Mouse (Mus musculus) limb, embryonic 13.5 days (tissue): ENCODE measurements at regions not wholly inside any gene's neighbourhood (a gene's known extent, or its start where the extent isn't known, plus 50 kb on each side); places are given as distances from the start of the nearest gene placed in this dataset.

Experiments used
- ATAC-seq: fragments of 200-750 bp; cut with Nextera tagmentation; 2 replicates; pipeline ENCODE4 v1.8.0; 2017; ENCODE audit warnings: low read depth, moderate number of reproducible peaks, moderate TSS enrichment; ENCODE audit not compliant: low FRiP score
- H3K27ac ChIP-seq: fragments of 300-500 bp; sonication (generic); 2 replicates; pipeline ENCODE4 v1.5.1; 2015; ENCODE audit warnings: inconsistent platforms, mild to moderate bottlenecking, moderate library complexity
- H3K27me3 ChIP-seq: fragments of 300-500 bp; sonication (generic); 2 replicates; pipeline ENCODE4 v1.6.1; 2015; ENCODE audit warnings: mild to moderate bottlenecking, inconsistent platforms
- H3K36me3 ChIP-seq: fragments of 300-500 bp; sonication (generic); 2 replicates; pipeline ENCODE4 v1.6.1; 2015; ENCODE audit warnings: inconsistent platforms, mild to moderate bottlenecking, moderate library complexity
- H3K4me1 ChIP-seq: fragments of 300-500 bp; sonication (generic); 2 replicates; pipeline ENCODE4 v1.6.1; 2015; ENCODE audit warnings: inconsistent platforms
- H3K4me2 ChIP-seq: fragments of 300-500 bp; sonication (generic); replicated peaks from 2 replicates; pipeline ENCODE4 v1.6.1; 2015; ENCODE audit warnings: inconsistent platforms, mild to moderate bottlenecking, moderate library complexity
- H3K4me3 ChIP-seq: fragments of 300-500 bp; sonication (generic); 2 replicates; pipeline ENCODE4 v1.5.1; 2015; ENCODE audit warnings: moderate library complexity, mild to moderate bottlenecking, inconsistent platforms
- H3K9ac ChIP-seq: fragments of 300-500 bp; sonication (generic); 2 replicates; pipeline ENCODE4 v1.6.1; 2015; ENCODE audit warnings: mild to moderate bottlenecking, inconsistent platforms
- H3K9me3 ChIP-seq: fragments of 300-500 bp; sonication (generic); 2 replicates; pipeline ENCODE4 v1.6.1; 2016; ENCODE audit warnings: inconsistent platforms
- WGBS: fragments of 180-500 bp; shearing (Covaris S2); methylation state at CpG from one replicate; pipeline ENCODE4 v1.1.7; 2015; 5-methylcytosine and 5-hydroxymethylcytosine counted together

- Histone ChIP-seq H3K36me3 (no peaks in the 10 kb centered on the region), H3K27me3 (no peaks in the 10 kb centered on the region), H3K4me1 (no peaks in the 10 kb centered on the region), H3K9me3 (no peaks in the 10 kb centered on the region), H3K9ac (no peak overlapping the region), H3K27ac (no peak overlapping the region), H3K4me2 (no peak overlapping the region), H3K4me3 (no peak overlapping the region)
- no peak for ATAC-seq
- WGBS: 54% methylated on average over 2 of the region's 2 CpGs
Measured at GRCm38 (mm10) chr15:36931460-36931859, 76.1 kb downstream of the Zfp706 start.

- Histone ChIP-seq H3K4me1 (no peaks in the 10 kb centered on the region), H3K9me3 (no peaks in the 10 kb centered on the region), H3K36me3 (no peaks in the 10 kb centered on the region), H3K9ac (no peak overlapping the region), H3K27ac (no peak overlapping the region), H3K4me2 (no peak overlapping the region), H3K4me3 (no peak overlapping the region), H3K27me3 (no peaks in the 10 kb centered on the region)
- 72% methylated on average over 6 of the region's 6 CpGs for WGBS
- ATAC-seq: no peak
Measured at GRCm38 (mm10) chr15:36930433-36930832, 77.1 kb downstream of the Zfp706 start.

DNA sequence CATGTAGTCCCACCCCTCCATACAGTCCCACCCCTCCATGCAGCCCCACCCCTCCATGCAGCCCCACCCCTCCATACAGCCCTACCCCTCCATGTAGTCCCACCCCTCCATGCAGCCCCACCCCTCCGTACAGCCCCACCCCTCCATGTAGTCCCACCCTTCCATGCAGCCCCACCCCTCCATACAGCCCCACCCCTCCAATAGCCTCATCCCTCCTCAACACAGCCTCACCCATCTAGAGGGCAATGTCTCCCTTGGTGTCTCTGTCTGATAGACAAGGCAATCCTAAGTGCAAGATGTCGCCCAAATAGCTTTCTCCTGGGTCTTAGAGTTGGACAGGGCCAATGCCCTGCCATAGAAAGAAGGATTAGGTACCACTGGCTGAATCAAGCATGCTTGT, 77.8 kb downstream of the Zfp706 start:
- ATAC-seq: no peak
- Histone ChIP-seq H3K4me3 (no peak overlapping the region), H3K9me3 (no peaks in the 10 kb centered on the region), H3K9ac (no peak overlapping the region), H3K27ac (no peak overlapping the region), H3K4me2 (no peak overlapping the region), H3K27me3 (no peaks in the 10 kb centered on the region), H3K36me3 (no peaks in the 10 kb centered on the region), H3K4me1 (no peaks in the 10 kb centered on the region)
- 73% methylated on average over 2 of the region's 2 CpGs for WGBS

- H3K4me2 ChIP-seq: no peak overlapping the region
- no peaks in the 10 kb centered on the region for H3K9me3 ChIP-seq
- no peaks in the 10 kb centered on the region for H3K27me3 ChIP-seq
- WGBS: 88% methylated on average over 3 of the region's 3 CpGs
- H3K9ac ChIP-seq: no peak overlapping the region
- ATAC-seq: no peak
- H3K27ac ChIP-seq: no peak overlapping the region
- no peak overlapping the region for H3K4me3 ChIP-seq
- H3K4me1 ChIP-seq: no peaks in the 10 kb centered on the region
- H3K36me3 ChIP-seq: no peaks in the 10 kb centered on the region
Measured at GRCm38 (mm10) chr15:36929088-36929487, 78.5 kb downstream of the Zfp706 start.

DNA sequence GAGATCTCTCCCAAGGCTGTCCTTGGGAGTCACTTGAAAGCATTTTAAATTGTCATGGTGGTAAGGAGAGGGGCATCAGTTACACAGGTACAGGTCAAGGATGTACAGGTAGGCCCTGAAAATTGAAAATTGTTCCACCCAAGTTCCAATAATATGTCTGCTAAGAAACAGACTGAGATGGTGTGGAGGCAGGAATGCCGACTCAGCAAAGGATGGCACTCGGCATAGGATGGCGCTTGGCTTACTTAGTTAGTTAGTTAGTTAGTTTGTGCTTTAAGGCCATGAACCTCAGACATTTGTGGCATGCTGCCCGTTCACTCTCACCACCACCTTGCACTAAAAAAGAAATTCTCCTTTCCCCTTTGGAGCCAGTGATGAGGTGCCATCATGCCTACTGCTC, 78.9 kb downstream of the Zfp706 start:
- H3K27ac ChIP-seq: no peak overlapping the region
- H3K9me3 ChIP-seq: no peaks in the 10 kb centered on the region
- H3K36me3 ChIP-seq: no peaks in the 10 kb centered on the region
- no peak overlapping the region for H3K9ac ChIP-seq
- H3K4me2 ChIP-seq: no peak overlapping the region
- WGBS: 94% methylated on average over 4 of the region's 4 CpGs
- no peak overlapping the region for H3K4me3 ChIP-seq
- no peaks in the 10 kb centered on the region for H3K4me1 ChIP-seq
- ATAC-seq: no peak
- no peaks in the 10 kb centered on the region for H3K27me3 ChIP-seq

DNA sequence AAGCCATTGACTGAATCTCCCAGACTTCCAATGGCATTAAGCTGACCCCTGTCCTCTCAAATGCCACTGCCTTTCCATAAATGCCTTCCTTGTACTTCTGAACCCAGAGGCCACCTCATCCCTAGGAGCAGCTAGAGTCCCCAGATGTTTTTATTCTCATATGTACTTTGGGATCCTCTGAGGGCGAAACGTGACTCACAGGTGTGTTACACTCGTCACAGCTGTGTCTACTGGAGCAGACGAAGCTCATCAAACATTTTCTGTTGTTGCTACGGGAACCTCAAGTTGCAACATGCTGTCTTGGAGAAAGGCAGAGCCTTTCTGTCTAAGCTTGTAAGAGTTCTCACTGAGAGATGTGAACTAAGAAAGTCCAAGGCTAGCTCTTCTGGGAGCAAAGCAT, 80.1 kb downstream of the Zfp706 start:
- Histone ChIP-seq H3K27ac (no peak overlapping the region), H3K4me2 (no peak overlapping the region), H3K9me3 (no peaks in the 10 kb centered on the region), H3K27me3 (no peaks in the 10 kb centered on the region), H3K4me1 (no peaks in the 10 kb centered on the region), H3K4me3 (no peak overlapping the region), H3K36me3 (no peaks in the 10 kb centered on the region), H3K9ac (no peak overlapping the region)
- no peak for ATAC-seq
- 52% methylated on average over 5 of the region's 5 CpGs for WGBS

DNA sequence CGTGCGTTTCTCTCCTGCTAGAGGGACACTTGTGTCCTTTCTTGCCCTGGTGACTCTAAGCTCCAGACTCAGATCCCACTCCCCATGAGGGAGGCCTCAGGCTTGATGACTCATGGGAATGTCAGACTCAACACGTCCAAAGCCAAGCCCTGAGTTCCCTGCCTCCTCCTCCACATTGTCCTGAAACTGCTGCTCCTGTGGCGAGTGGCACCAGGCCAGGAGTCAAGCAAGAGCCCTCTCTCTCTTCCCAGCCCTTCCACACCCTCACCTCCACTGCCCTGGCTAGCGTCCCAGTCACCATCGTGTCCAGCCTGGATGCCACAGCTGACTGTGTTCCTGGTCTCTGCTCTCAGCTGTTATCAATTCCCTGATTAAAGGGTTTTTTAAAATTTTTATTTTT, 83.4 kb downstream of the Zfp706 start:
- 80% methylated on average over 6 of the region's 6 CpGs for WGBS

DNA sequence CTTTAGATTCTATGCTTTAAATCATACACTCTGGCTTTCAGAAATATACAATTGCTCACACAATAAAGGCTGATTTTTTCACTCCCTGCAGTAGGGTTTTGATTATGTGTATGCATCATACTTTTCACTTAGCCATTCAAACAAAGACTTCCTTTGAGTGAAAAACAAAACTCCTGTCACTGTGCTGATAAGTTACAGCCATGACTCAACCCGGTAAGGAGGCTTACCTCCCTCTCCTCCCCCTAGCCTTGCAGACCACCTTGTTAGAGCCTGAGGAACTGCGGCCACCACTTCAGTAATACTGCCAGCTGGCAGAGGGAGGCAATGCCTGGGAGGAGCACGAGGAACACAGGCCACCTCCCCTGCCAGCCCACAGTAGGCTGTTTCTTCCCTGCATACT, 86.2 kb downstream of the Zfp706 start:
- H3K4me3 ChIP-seq: no peak overlapping the region
- H3K36me3 ChIP-seq: no peaks in the 10 kb centered on the region
- no peak for ATAC-seq
- peaks cover 4% of the 10 kb centered on the region for H3K27me3 ChIP-seq
- H3K4me2 ChIP-seq: no peak overlapping the region
- no peaks in the 10 kb centered on the region for H3K9me3 ChIP-seq
- 25% methylated on average over 3 of the region's 3 CpGs for WGBS
- no peak overlapping the region for H3K27ac ChIP-seq
- 0 out of 2 replicates have a peak, but pooled peaks cover 3% of the 10 kb centered on the region for H3K4me1 ChIP-seq
- H3K9ac ChIP-seq: no peak overlapping the region

More for the DNA sequence above, 83.4 kb downstream of the Zfp706 start:
- H3K4me2 ChIP-seq: no peak overlapping the region
- H3K27ac ChIP-seq: no peak overlapping the region
- no peaks in the 10 kb centered on the region for H3K9me3 ChIP-seq
- H3K27me3 ChIP-seq: no peaks in the 10 kb centered on the region
- H3K36me3 ChIP-seq: no peaks in the 10 kb centered on the region
- ATAC-seq: no peak
- H3K9ac ChIP-seq: no peak overlapping the region
- no peak overlapping the region for H3K4me3 ChIP-seq
- no peaks in the 10 kb centered on the region for H3K4me1 ChIP-seq

GRCm38 (mm10) chr15:36920886-36921285, 86.7 kb downstream of the Zfp706 start:
- Histone ChIP-seq H3K4me3 (no peak overlapping the region), H3K9me3 (no peaks in the 10 kb centered on the region), H3K36me3 (no peaks in the 10 kb centered on the region), H3K27me3 (peaks cover 8% of the 10 kb centered on the region), H3K4me1 (0 out of 2 replicates have a peak, but pooled peaks cover 3% of the 10 kb centered on the region), H3K4me2 (no peak overlapping the region), H3K9ac (no peak overlapping the region), H3K27ac (no peak overlapping the region)
- ATAC-seq: no peak

- WGBS: 81% methylated on average over 5 of the region's 5 CpGs
- H3K4me1 ChIP-seq: 0 out of 2 replicates have a peak, but pooled peaks cover 3% of the 10 kb centered on the region
- no peaks in the 10 kb centered on the region for H3K36me3 ChIP-seq
- H3K4me2 ChIP-seq: no peak overlapping the region
- no peaks in the 10 kb centered on the region for H3K9me3 ChIP-seq
- no peak overlapping the region for H3K27ac ChIP-seq
- H3K4me3 ChIP-seq: no peak overlapping the region
- no peak for ATAC-seq
- no peak overlapping the region for H3K9ac ChIP-seq
- peaks cover 8% of the 10 kb centered on the region for H3K27me3 ChIP-seq
Measured at GRCm38 (mm10) chr15:36919704-36920103, 87.9 kb downstream of the Zfp706 start.

DNA sequence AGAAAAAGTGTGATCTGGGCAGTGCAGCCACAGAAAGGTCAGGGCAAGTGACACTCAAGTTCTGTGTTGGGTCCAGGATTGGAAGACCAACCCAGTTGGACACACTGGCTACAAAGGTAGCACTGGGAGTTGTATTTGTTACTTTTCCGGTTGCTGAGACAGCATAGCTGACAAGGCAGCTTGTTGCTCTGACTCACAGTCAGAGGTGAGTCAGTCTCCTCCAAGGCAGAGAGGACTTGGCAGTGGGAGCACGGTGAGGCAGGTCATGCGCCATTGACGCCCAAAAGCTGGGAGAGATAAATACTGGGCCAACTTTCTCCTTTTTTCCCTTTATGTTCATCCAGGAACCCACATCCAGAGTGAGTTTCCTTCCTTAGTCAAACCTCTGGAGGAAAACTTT, 88.4 kb downstream of the Zfp706 start:
- Histone ChIP-seq H3K27me3 (peaks cover 8% of the 10 kb centered on the region), H3K9me3 (no peaks in the 10 kb centered on the region), H3K4me1 (0 out of 2 replicates have a peak, but pooled peaks cover 3% of the 10 kb centered on the region), H3K4me2 (no peak overlapping the region), H3K9ac (no peak overlapping the region), H3K36me3 (no peaks in the 10 kb centered on the region), H3K27ac (no peak overlapping the region), H3K4me3 (no peak overlapping the region)
- WGBS: 91% methylated on average over 4 of the region's 4 CpGs
- ATAC-seq: no peak

DNA sequence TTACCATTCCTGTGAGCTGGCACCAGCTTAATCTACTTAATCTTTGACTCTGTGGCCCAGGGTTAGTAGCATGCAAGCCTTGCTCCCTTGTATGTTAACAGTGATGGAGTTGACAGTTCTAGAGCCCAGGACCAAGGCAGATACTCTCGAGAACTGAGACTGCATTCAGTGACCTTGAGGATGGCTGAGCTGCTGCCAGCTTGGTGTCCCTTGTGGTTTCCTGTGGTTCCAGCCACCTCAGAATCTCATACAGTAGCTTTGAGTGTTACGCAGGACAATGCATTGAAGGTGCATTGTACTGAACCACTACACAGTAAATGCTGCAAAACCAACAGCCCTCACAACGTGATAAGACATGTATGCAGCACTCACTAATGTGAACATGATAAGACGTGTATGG, 90.6 kb downstream of the Zfp706 start:
- Histone ChIP-seq H3K4me1 (peaks cover 20% of the 10 kb centered on the region), H3K4me2 (no peak overlapping the region), H3K36me3 (no peaks in the 10 kb centered on the region), H3K27ac (no peak overlapping the region), H3K27me3 (peaks cover 8% of the 10 kb centered on the region), H3K4me3 (no peak overlapping the region), H3K9me3 (0 out of 2 replicates have a peak, but pooled peaks cover 6% of the 10 kb centered on the region), H3K9ac (no peak overlapping the region)
- ATAC-seq: no peak
- 74% methylated on average over 4 of the region's 4 CpGs for WGBS

DNA sequence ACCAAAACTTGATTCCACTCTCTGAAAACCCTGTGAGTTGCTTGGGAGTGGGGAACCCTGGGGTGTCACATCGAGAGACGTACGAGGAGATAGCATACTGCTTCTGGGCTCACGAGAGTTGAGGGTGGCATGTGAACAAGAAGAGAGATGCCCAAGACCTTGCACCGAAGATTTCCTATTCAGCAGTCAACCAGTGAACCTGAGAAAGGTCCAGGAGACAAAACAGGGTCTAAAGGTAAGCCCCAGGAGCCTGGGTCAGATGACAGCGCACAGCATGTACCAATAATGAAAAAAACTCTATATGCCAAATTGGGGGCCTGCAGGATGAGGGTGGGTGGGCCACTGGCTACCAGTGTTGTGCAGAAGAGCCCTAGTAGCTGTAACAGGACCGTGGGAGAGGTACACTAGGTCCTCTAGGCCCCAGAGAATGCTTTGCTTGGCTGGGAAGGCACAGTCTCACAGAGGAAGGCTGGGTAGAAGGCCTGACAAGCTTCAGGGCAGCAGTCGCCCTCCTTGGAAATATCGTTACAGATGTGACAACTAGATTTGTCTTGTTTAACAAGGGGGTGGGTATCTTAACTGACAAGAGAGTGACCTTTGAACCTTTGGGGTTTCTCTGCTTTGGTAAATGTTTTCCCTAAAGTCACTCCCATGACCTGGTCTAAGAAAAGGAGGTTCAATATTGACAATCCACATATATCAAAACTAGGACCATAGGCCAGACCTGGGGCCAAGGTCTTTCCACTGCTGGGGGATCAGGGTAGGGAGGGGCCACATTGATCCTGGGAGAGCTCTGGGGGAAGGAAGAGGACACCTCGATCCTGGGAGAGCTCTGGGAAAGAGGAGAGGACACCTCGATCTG, 93.1 kb downstream of the Zfp706 start:
- H3K4me3 ChIP-seq: no peak overlapping the region
- H3K27me3 ChIP-seq: peaks cover 8% of the 10 kb centered on the region
- H3K36me3 ChIP-seq: no peaks in the 10 kb centered on the region
- no peak for ATAC-seq
- no peak overlapping the region for H3K9ac ChIP-seq
- peaks cover 36% of the 10 kb centered on the region for H3K4me1 ChIP-seq
- H3K9me3 ChIP-seq: 0 out of 2 replicates have a peak, but pooled peaks cover 6% of the 10 kb centered on the region
- 84% methylated on average over 11 of the region's 11 CpGs for WGBS
- no peak overlapping the region for H3K27ac ChIP-seq
- H3K4me2 ChIP-seq: no peak overlapping the region
